Comparison of ENCODE assay signal across 25 mouse cellular contexts in the genomic region with DNA sequence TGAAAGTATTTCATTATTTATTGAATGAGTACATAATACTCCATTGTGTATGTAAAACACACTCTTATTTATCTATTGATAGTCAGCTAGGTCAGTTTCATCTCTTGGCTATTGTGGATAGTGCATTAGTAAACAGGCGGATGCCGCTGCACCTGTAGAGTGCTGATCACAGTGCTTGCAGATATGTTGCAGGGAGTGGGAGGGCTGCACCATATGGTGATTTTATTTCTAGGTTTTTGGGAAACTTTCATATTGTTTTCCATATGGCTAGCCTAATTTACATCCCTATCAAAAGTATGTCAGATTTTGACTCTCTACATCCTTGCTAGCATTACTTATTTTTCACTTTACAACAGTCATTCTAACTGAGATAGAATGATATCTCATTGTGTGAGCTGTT.
"Had no signal": no experiment of that assay in that cellular context is flagged by ENCODE, and none has a peak within 500 bp of the region (broad histone marks: within the 10 kb centered on the region; RNA-seq: fewer than 3 reads in every experiment).

No protein-coding gene starts in this region.

- DNase-seq: gastrocnemius, adult 2 months; gastrocnemius, postnatal 10 days; gastrocnemius, postnatal 25 days; heart, adult 2 months; heart, postnatal 10 days; heart, postnatal 4 days; kidney, adult 18-20 months; kidney, adult 8-10 months; kidney, postnatal 10 days; kidney, postnatal 25 days; kidney, postnatal 4 days; liver had no signal

- H3K36me3 ChIP-seq: heart, embryonic 12.5 days; hindbrain, embryonic 10.5 days; hindbrain, embryonic 12.5 days; intestine, embryonic 15.5 days; limb, embryonic 10.5 days; limb, embryonic 12.5 days had no signal

- H3K4me2 ChIP-seq: heart, embryonic 12.5 days; hindbrain, embryonic 12.5 days; hindbrain, embryonic 14.5 days; intestine, embryonic 15.5 days; limb, embryonic 12.5 days; liver, embryonic 11.5 days had no signal

- H3K27me3 ChIP-seq: heart, embryonic 12.5 days; hindbrain, embryonic 12.5 days; intestine, embryonic 15.5 days; limb, embryonic 12.5 days had no signal

- H3K4me1 ChIP-seq: heart, embryonic 12.5 days; hindbrain, embryonic 10.5 days; hindbrain, embryonic 12.5 days; intestine, embryonic 15.5 days; limb, embryonic 10.5 days; limb, embryonic 12.5 days had no signal

- H3K9me3 ChIP-seq: heart, embryonic 12.5 days; hindbrain, embryonic 10.5 days; hindbrain, embryonic 12.5 days; intestine, embryonic 15.5 days; limb, embryonic 10.5 days; limb, embryonic 12.5 days had no signal

- ATAC-seq: forebrain, embryonic 16.5 days; hindbrain, embryonic 16.5 days; inflammation-experienced regulatory T-cells, adult 6 months; intestine, embryonic 15.5 days; intestine, postnatal 0 days had no signal

- H3K4me3 ChIP-seq: gastrocnemius, adult 2 months; heart, adult 2 months; heart, embryonic 12.5 days; hindbrain, embryonic 10.5 days; hindbrain, embryonic 12.5 days; intestine, embryonic 15.5 days; left cerebral cortex, adult 2 months; limb, embryonic 10.5 days; limb, embryonic 12.5 days had no signal

- H3K9ac ChIP-seq: heart, embryonic 12.5 days; hindbrain, embryonic 12.5 days; hindbrain, embryonic 14.5 days; intestine, embryonic 15.5 days; limb, embryonic 12.5 days had no signal

- H3K27ac ChIP-seq: gastrocnemius, adult 2 months; heart, adult 2 months; hindbrain, embryonic 10.5 days; hindbrain, embryonic 12.5 days; hindbrain, embryonic 14.5 days; intestine, embryonic 15.5 days; left cerebral cortex, adult 2 months; limb, embryonic 10.5 days; limb, embryonic 12.5 days had no signal
